35 mouse cellular contexts compared by ENCODE assay signal in the genomic region with DNA sequence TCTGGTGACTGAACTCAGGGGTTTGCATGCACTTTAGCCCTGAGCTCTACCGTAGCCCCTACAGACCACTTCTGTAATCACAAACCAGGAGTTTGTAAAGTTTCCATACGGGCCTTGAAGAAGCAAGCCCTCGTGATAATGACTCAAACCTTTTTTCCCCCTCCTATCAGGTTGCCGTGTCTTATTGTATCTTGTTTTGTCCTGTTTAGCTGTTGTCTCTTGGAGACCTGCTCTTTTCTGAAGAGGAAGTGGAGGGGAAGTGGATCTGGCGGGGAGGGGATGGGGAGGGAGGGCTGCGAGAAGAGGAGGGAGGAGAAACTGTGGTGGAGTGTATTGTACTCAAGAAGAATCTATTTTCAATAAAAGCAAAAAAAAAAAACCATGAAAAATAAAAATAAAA.
A peak's percentile ranks its signal among the peaks of the same experiment; 100 is the strongest.
DNase-seq lines count a peak whose midpoint lies in the region; ATAC-seq and TF ChIP-seq lines count a peak whose summit lies in the region.
"Had no signal": no experiment of that assay in that cellular context is flagged by ENCODE, and none has a peak within 500 bp of the region (broad histone marks: within the 10 kb centered on the region; RNA-seq: fewer than 3 reads in every experiment).

No protein-coding gene starts in this region.

- peak overlapping the region; percentile 27; the same call in 1 of the 2 replicates for H3K27ac ChIP-seq in CH12.LX (ENCODE audit: insufficient read depth, low read depth)
- H3K27ac ChIP-seq: embryonic facial prominence, embryonic 10.5 days; embryonic facial prominence, embryonic 15.5 days; forebrain, embryonic 13.5 days; heart, adult 2 months; heart, embryonic 13.5 days; hindbrain, embryonic 10.5 days; hindbrain, embryonic 15.5 days; intestine, embryonic 15.5 days; liver, embryonic 15.5 days; midbrain, embryonic 12.5 days; stomach, postnatal 0 days had no signal

- peak; percentile 12 for TF ChIP-seq RAD21 in CH12.LX (IDR thresholded peaks at IDR 0.05; ENCODE audit: low read depth, low read length)

- no peaks in the 10 kb centered on the region for H3K27me3 ChIP-seq in CH12.LX (replicated peaks)
- H3K27me3 ChIP-seq: embryonic facial prominence, embryonic 15.5 days; forebrain, embryonic 13.5 days; heart, embryonic 13.5 days; hindbrain, embryonic 15.5 days; intestine, embryonic 15.5 days; liver, embryonic 15.5 days; midbrain, embryonic 12.5 days; Patski had no signal

- DNase-seq in CD4-positive helper T cell, adult 2 months (ENCODE audit: low read depth, low spot score), result peak; percentile 60
- peak; percentile 93 for DNase-seq in CH12.LX (ENCODE audit: extremely low read depth)
- DNase-seq in layer of hippocampus, postnatal 10 days (ENCODE audit: low spot score in 2 of 2), result no peak
- no peak for DNase-seq in heart, adult 18-20 months
- DNase-seq: adrenal gland, postnatal 25 days; cerebellum, adult 11-12 months; cerebellum, postnatal 10 days; gastrocnemius, postnatal 14 days; heart, adult 2 months; heart, postnatal 10 days; kidney, adult 2 months; kidney, postnatal 4 days; liver; lung, embryonic 14.5 days; lung, postnatal 14 days; retina, postnatal 1 day; spleen, adult 18-20 months; thymus, adult 18-20 months; thymus, postnatal 4 days had no signal

- no peak overlapping the region for H3K9ac ChIP-seq in CH12.LX (ENCODE audit: insufficient read depth, low read depth)
- H3K9ac ChIP-seq: embryonic facial prominence, embryonic 15.5 days; forebrain, embryonic 13.5 days; heart, embryonic 13.5 days; hindbrain, embryonic 15.5 days; intestine, embryonic 15.5 days; liver, embryonic 15.5 days; lung, embryonic 14.5 days; midbrain, embryonic 12.5 days had no signal

- in situ Hi-C loops in CH12.LX (cut with MboI; ENCODE audit: low pct_ligation_motif_present, low pct_unique_long_range_greater_than_20kb, low sequenced_read_pairs), result no loop called here

- no peaks in the 10 kb centered on the region for H3K36me3 ChIP-seq in CH12.LX (replicated peaks in 1 of 2; ENCODE audit: control insufficient read depth in 1 of 2, insufficient read depth in 1 of 2, low read length in 1 of 2)
- H3K36me3 ChIP-seq: embryonic facial prominence, embryonic 10.5 days; embryonic facial prominence, embryonic 15.5 days; heart, embryonic 13.5 days; hindbrain, embryonic 10.5 days; hindbrain, embryonic 15.5 days; intestine, embryonic 15.5 days; liver, embryonic 15.5 days; midbrain, embryonic 12.5 days had no signal

- TF ChIP-seq EP300 in CH12.LX (IDR thresholded peaks at IDR 0.05; ENCODE audit: low read length), result peak; percentile 87

- dilution Hi-C loops in CH12.LX (cut with MboI; ENCODE audit: extremely low pct_ligation_motif_present, extremely low pct_unique_long_range_greater_than_20kb, low sequenced_read_pairs), result no loop called here

- no peak for TF ChIP-seq CTCF in CH12.LX (conservative IDR thresholded peaks at IDR 0.05 in 1 of 2, IDR thresholded peaks at IDR 0.05 in 1 of 2; ENCODE audit: low read depth in 2 of 2, low read length in 2 of 2)

- peak overlapping the region; percentile 24; the same call in 1 of the 2 replicates for H3K4me2 ChIP-seq in CH12.LX (ENCODE audit: insufficient read depth, low read depth, poor library complexity, severe bottlenecking)
- H3K4me2 ChIP-seq: embryonic facial prominence, embryonic 15.5 days; forebrain, embryonic 13.5 days; heart, embryonic 13.5 days; hindbrain, embryonic 15.5 days; intestine, embryonic 15.5 days; liver, embryonic 15.5 days; lung, embryonic 14.5 days; midbrain, embryonic 12.5 days had no signal

- peaks cover 9% of the 10 kb centered on the region for H3K9me3 ChIP-seq in CH12.LX (replicated peaks; ENCODE audit: low read length)
- H3K9me3 ChIP-seq: embryonic facial prominence, embryonic 10.5 days; embryonic facial prominence, embryonic 15.5 days; forebrain, embryonic 13.5 days; hindbrain, embryonic 10.5 days; hindbrain, embryonic 15.5 days; intestine, embryonic 15.5 days; liver, embryonic 15.5 days; midbrain, embryonic 12.5 days had no signal

- H3K4me1 ChIP-seq in CH12.LX (ENCODE audit: control insufficient read depth in 1 of 2, insufficient read depth in 2 of 2), result peaks cover 22 to 59% of the 10 kb centered on the region in 2 experiments
- H3K4me1 ChIP-seq: embryonic facial prominence, embryonic 15.5 days; heart, embryonic 13.5 days; hindbrain, embryonic 15.5 days; intestine, embryonic 15.5 days; liver, embryonic 15.5 days; midbrain, embryonic 12.5 days had no signal

- TF ChIP-seq POLR2A in CH12.LX (IDR thresholded peaks at IDR 0.05; ENCODE audit: low read depth, low read length), result no peak

- no peaks in the 10 kb centered on the region for H3K79me2 ChIP-seq in CH12.LX (replicated peaks; ENCODE audit: control insufficient read depth, extremely low read depth, insufficient read depth, poor library complexity, severe bottlenecking)

- ATAC-seq in common myeloid progenitor, adult 5-6 weeks (replicated peaks; ENCODE audit: low read depth, poor library complexity, severe bottlenecking), result peak; percentile 74
- peak; percentile 57 for ATAC-seq in neutrophil, adult 5-6 weeks (ENCODE audit: extremely low read depth, insufficient number of reproducible peaks, low FRiP score, poor library complexity, severe bottlenecking)
- no peak for ATAC-seq in erythroid progenitor cell, adult 5-6 weeks (replicated peaks; ENCODE audit: low FRiP score, poor library complexity, severe bottlenecking)
- ATAC-seq: forebrain, embryonic 13.5 days; intestine, embryonic 15.5 days; Patski had no signal

- no peak overlapping the region for H3K4me3 ChIP-seq in CH12.LX (replicated peaks in 1 of 3; ENCODE audit: low read depth in 2 of 3, low read length in 2 of 3, poor library complexity in 1 of 3)
- H3K4me3 ChIP-seq: embryonic facial prominence, embryonic 10.5 days; embryonic facial prominence, embryonic 15.5 days; forebrain, embryonic 13.5 days; heart, adult 2 months; heart, embryonic 13.5 days; hindbrain, embryonic 10.5 days; hindbrain, embryonic 15.5 days; intestine, embryonic 15.5 days; liver, embryonic 15.5 days; megakaryocyte, embryonic 14.5 days; midbrain, embryonic 12.5 days; myocyte had no signal

TF ChIP-seq in CH12.LX, 34 proteins besides CTCF, POLR2A, EP300 and RAD21:
- TF ChIP-seq ETS1 (conservative IDR thresholded peaks at IDR 0.05; ENCODE audit: low read depth, low read length), result peak; percentile 75
- peak; percentile 53; the same call in 1 of the 2 replicates for TF ChIP-seq MAX (IDR thresholded peaks at IDR 0.05; ENCODE audit: low read length)
- TF ChIP-seq MYC (IDR thresholded peaks at IDR 0.05; ENCODE audit: low read depth, low read length), result peak; percentile 59; the same call in 1 of the 2 replicates
- peak; percentile 74; the same call in 1 of the 2 replicates for TF ChIP-seq MAFK (IDR thresholded peaks at IDR 0.05; ENCODE audit: insufficient replicate concordance, low read length)
- TF ChIP-seq CHD2 (IDR thresholded peaks at IDR 0.05; ENCODE audit: low read length), result peak; percentile 68
- peak; percentile 32; the same call in 1 of the 2 replicates for TF ChIP-seq SMC3 (IDR thresholded peaks at IDR 0.05; ENCODE audit: low read depth, low read length)
- TF ChIP-seq MEF2A (IDR thresholded peaks at IDR 0.05; ENCODE audit: borderline replicate concordance, low read depth, low read length), result peak; percentile 66
- TF ChIP-seq BHLHE40 (IDR thresholded peaks at IDR 0.05; ENCODE audit: low read depth, low read length), result peak; percentile 81
- no peak for TF ChIP-seq GABPA (IDR thresholded peaks at IDR 0.05; ENCODE audit: insufficient replicate concordance, low read depth, low read length)
- peak; percentile 65; the same call in 1 of the 2 replicates for TF ChIP-seq ELF1 (IDR thresholded peaks at IDR 0.05; ENCODE audit: low read depth, low read length)
- no peak for TF ChIP-seq E2F4 (IDR thresholded peaks at IDR 0.05; ENCODE audit: insufficient replicate concordance, low read depth, low read length)
- peak; percentile 93 for TF ChIP-seq MAZ (IDR thresholded peaks at IDR 0.05; ENCODE audit: low read depth, low read length)
- TF ChIP-seq TBP (conservative IDR thresholded peaks at IDR 0.05; ENCODE audit: low read depth, low read length), result no peak
- TF ChIP-seq USF2 (conservative IDR thresholded peaks at IDR 0.05; ENCODE audit: low read depth, low read length), result no peak
- no peak for TF ChIP-seq POLR2AphosphoS2 (IDR thresholded peaks at IDR 0.05; ENCODE audit: low read depth, low read length)
- peak; percentile 60 for TF ChIP-seq MXI1 (IDR thresholded peaks at IDR 0.05; ENCODE audit: low read depth, low read length)
- peak; percentile 66; the same call in 1 of the 2 replicates for TF ChIP-seq TCF12 (IDR thresholded peaks at IDR 0.05; ENCODE audit: low read depth, low read length)
- peak; percentile 63; the same call in 1 of the 2 replicates for TF ChIP-seq SIN3A (IDR thresholded peaks at IDR 0.05; ENCODE audit: low read length)
- peak; percentile 62; the same call in 1 of the 2 replicates for TF ChIP-seq JUND (conservative IDR thresholded peaks at IDR 0.05; ENCODE audit: low read depth, low read length)
- peak; percentile 48 for TF ChIP-seq HCFC1 (IDR thresholded peaks at IDR 0.05; ENCODE audit: low read depth, low read length)
- no peak for TF ChIP-seq ZMIZ1 (IDR thresholded peaks at IDR 0.05; ENCODE audit: low read depth, low read length)
- 0 out of 2 replicates have a peak, but pooled peaks have one; percentile 33 for TF ChIP-seq IRF4 (IDR thresholded peaks at IDR 0.05; ENCODE audit: low read depth, low read length)
- peak; percentile 73; the same call in 1 of the 2 replicates for TF ChIP-seq RCOR1 (conservative IDR thresholded peaks at IDR 0.05; ENCODE audit: low read depth, low read length)
- peak; percentile 51; the same call in 1 of the 2 replicates for TF ChIP-seq JUN (IDR thresholded peaks at IDR 0.05; ENCODE audit: insufficient read depth, low read depth, low read length)

Comparison
In these comparisons a context has a peak if more than half of its experiments do, and no peak if none do; other contexts are left out.
1. DNase-seq: peak in CD4-positive helper T cell, adult 2 months (single experiment) and CH12.LX (single experiment); none in layer of hippocampus, postnatal 10 days (0 of 2) and heart, adult 18-20 months (0 of 2).